Mouse (Mus musculus) gastrocnemius, postnatal 4 days (tissue): ENCODE data around the gene Ikzf1. TPM values are rescaled to one million over a fixed set of nuclear protein-coding genes. Genes with fewer than 3 reads are reported as not detected.

Source experiments
- DNase-seq, 2 experiments: peaks; one replicate each; pipeline ENCODE4 v3.0.0; 2021 to 2022; ENCODE audit warnings: low spot score in 2 of 2, mixed read lengths in 2 of 2
- total RNA-seq, 2 experiments: library from RNA; stranded (reverse); gene quantifications; 2 replicates each; pipeline ENCODE4 v1.2.3; 2021

Gene Ikzf1
- total RNA-seq, 2 experiments from 2014 or later, result 3.8 to 4.2 TPM

DNA sequence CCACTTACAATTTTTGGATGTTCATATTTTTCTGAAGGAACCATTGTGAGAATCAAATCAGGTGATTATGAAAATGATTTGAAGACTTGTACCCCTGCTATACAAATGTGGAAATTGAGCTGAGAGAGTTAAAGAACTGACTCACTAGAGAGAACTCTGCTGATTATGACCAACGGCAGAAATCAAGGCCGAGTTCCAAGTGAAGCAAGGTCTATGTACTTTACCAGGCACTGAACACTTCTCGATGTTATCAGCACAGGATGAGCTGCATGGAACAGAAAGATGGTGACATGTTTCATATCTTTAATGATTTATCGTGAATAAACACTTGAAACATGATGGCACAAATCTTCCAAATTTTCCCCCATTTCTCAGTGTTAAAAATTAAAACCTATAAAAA is 121.1 kb downstream of the Ikzf1 start:
- no peak for DNase-seq

- no peak for DNase-seq
Measured at GRCm38 (mm10) chr11:11808035-11808819, 123.4 kb downstream of the Ikzf1 start.

DNA sequence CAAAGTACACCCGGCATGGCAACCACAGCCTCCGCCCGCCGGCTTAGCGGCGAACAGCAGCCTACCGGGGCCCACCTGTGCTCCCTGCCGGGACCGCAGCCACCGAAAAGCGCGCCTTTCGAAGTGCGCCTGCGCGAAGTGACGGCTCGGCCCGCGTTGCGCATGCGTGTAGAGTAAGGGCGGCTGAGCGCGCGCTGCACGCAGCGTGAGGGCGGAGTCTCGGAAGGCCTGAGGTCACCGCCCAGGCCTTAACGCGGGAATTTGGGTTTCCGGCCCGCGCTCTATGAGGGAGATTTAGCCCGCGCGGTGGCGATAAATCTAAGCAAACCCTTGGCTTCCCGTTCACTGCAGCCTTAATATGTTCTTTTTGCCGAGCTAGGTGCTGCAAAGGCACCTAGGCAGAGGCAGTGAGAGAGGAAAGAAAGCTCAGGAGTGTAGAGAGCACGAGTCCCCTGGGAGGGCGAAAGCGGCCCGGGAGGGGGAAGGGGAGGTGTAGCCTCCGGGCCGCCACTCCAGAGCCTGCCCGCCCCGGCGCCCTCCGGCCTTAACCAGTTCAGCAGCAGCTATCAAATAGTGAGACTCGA is 124.1 kb downstream of the Ikzf1 start, which contains the start of gene Fignl1:
Gene Fignl1, minus strand, starts transcription at position 143 of the 584 bp plus-strand sequence.
- peak; percentile 93 to 96 for DNase-seq

GRCm38 (mm10) chr11:11809404-11810175 is 124.8 kb downstream of the Ikzf1 start:
- no peak for DNase-seq

DNA sequence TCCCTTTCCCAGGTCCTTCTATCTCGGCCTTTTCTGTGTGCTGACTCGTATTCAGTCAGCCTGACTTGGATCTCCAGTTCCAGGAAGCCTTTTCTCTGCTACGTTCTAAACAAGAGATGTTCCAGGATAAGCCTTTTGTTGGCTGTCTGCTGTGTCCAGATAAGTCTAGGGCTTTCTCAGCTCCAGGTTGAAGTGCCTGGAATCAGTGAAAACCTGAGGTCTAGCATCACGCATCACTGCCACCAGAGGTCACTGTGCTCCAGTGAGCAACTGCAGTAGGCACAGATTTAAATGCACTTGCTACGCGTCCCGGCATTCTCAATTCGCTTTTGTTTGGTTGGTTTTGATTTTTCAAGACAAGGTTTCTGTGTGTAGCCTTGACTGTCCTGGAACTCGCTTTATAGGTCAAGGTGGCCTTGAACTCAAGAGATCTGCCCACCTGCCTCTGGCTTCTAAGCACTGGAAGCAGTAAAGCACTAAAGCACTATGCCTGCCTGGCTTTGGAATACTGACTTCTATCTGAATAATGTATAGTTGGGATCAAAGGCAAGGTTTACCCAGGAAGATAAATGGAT is 127.2 kb downstream of the Ikzf1 start:
- DNase-seq, result peak; percentile 66 to 75

GRCm38 (mm10) chr11:11815737-11816136 is 130.9 kb downstream of the Ikzf1 start:
- no peak for DNase-seq

DNA sequence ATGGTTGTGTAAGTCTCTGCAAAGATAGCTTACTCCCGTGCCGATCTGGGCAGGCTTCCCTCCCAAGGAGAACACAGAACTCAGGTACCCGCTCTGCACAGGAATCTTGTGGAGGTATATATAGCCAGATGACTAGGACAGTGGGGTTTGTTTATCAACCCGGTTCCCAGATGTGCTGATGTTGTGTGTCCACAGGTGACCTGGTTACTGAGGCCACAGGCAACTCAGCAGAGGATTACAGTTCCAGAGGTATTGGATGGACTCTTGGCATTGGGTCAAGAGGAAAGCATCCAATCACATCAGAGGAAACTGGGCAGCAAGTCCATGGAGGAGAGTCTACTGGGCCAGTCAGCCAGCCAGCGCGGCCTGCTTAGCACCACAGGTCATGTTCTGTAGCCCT is 134.0 kb downstream of the Ikzf1 start:
- no peak for DNase-seq

DNA sequence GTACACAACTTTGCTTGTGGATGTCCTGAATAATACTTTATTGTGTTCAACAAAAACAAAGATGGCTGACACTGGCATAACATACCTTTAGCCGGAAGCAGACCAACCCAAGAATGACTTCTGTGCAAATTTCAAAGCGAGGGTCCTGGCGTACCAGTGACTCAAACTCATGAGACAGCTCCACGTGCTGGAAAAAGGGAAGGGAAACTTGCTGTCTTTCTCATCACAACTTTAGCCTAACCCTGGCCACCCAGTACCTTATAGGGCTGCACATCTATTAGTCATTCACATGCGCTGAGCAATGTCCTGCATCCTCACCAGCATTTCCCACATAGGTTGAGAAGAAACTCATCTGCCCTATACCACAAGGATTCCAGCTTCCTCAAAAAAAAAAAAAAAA is 134.4 kb downstream of the Ikzf1 start:
- DNase-seq, result no peak

GRCm38 (mm10) chr11:11820251-11820650 is 135.4 kb downstream of the Ikzf1 start:
- peak; percentile 51 to 81 for DNase-seq

GRCm38 (mm10) chr11:11820737-11821136 is 135.9 kb downstream of the Ikzf1 start:
- DNase-seq, result no peak

- peak in 1 of 2 experiments; percentile 63 for DNase-seq
Measured at GRCm38 (mm10) chr11:11821387-11821975, 136.7 kb downstream of the Ikzf1 start.

Other genes starting within 250 kb of the Ikzf1 start
- gene Spata48, start 222.9 kb upstream of the Ikzf1 start, total RNA-seq, result 1 to 10 TPM in 1 of 2 experiments, under 1 TPM in 1; 0.83 to 1.4 TPM
- gene Zpbp, start 222.6 kb upstream of the Ikzf1 start, total RNA-seq, result under 1 TPM; 0.29 to 0.47 TPM
- gene 4930512M02Rik, start 57.2 kb upstream of the Ikzf1 start, total RNA-seq, result not detected
- gene Fignl1, start 124.0 kb downstream of the Ikzf1 start, total RNA-seq, result 10 to 100 TPM; 10.3 to 12.1 TPM
- 10 to 100 TPM; 60.0 to 67.4 TPM for gene Ddc, start 213.1 kb downstream of the Ikzf1 start, total RNA-seq